Mouse (Mus musculus): ENCODE measurements at regions not wholly inside any gene's neighbourhood (a gene's known extent, or its start where the extent isn't known, plus 50 kb on each side); places are given as distances from the start of the nearest gene placed in this dataset.

- no peak overlapping the region for H3K27ac ChIP-seq (ENCODE audit: control insufficient read depth, insufficient read depth, low read depth, low read length)
- H3K4me1 ChIP-seq (ENCODE audit: control insufficient read depth, insufficient read depth, low read length): no peaks in the 10 kb centered on the region
- no peaks in the 10 kb centered on the region for H3K36me3 ChIP-seq (ENCODE audit: control insufficient read depth, insufficient read depth, low read length)
- TF ChIP-seq POLR2A (IDR thresholded peaks at IDR 0.05; ENCODE audit: control insufficient read depth, low read depth, low read length): no peak
- TF ChIP-seq CTCF (IDR thresholded peaks at IDR 0.05; ENCODE audit: control insufficient read depth, insufficient read depth, insufficient replicate concordance, low read depth, low read length): no peak
- no peak overlapping the region for H3K4me3 ChIP-seq (ENCODE audit: control insufficient read depth, low read depth, low read length)
- H3K27me3 ChIP-seq (ENCODE audit: control insufficient read depth, insufficient read depth, low read length): no peaks in the 10 kb centered on the region
Measured at GRCm38 (mm10) chr4:87446856-87447255, 216.6 kb upstream of the Slc24a2 start.

- no peaks in the 10 kb centered on the region for H3K27me3 ChIP-seq (ENCODE audit: control insufficient read depth, insufficient read depth, low read length)
- H3K36me3 ChIP-seq (ENCODE audit: control insufficient read depth, insufficient read depth, low read length): no peaks in the 10 kb centered on the region
- no peaks in the 10 kb centered on the region for H3K4me1 ChIP-seq (ENCODE audit: control insufficient read depth, insufficient read depth, low read length)
- H3K27ac ChIP-seq (ENCODE audit: control insufficient read depth, insufficient read depth, low read depth, low read length): no peak overlapping the region
- TF ChIP-seq CTCF (IDR thresholded peaks at IDR 0.05; ENCODE audit: control insufficient read depth, insufficient read depth, insufficient replicate concordance, low read depth, low read length) (no peak), POLR2A (IDR thresholded peaks at IDR 0.05; ENCODE audit: control insufficient read depth, low read depth, low read length) (no peak)
- no peak overlapping the region for H3K4me3 ChIP-seq (ENCODE audit: control insufficient read depth, low read depth, low read length)
Measured at GRCm38 (mm10) chr4:87434136-87434535, 203.9 kb upstream of the Slc24a2 start.

- Histone ChIP-seq H3K27me3 (ENCODE audit: control insufficient read depth, insufficient read depth, low read length) (no peaks in the 10 kb centered on the region), H3K27ac (ENCODE audit: control insufficient read depth, insufficient read depth, low read depth, low read length) (no peak overlapping the region), H3K36me3 (ENCODE audit: control insufficient read depth, insufficient read depth, low read length) (no peaks in the 10 kb centered on the region), H3K4me3 (ENCODE audit: control insufficient read depth, low read depth, low read length) (no peak overlapping the region), H3K4me1 (ENCODE audit: control insufficient read depth, insufficient read depth, low read length) (no peaks in the 10 kb centered on the region)
- TF ChIP-seq POLR2A (IDR thresholded peaks at IDR 0.05; ENCODE audit: control insufficient read depth, low read depth, low read length): no peak
Measured at GRCm38 (mm10) chr4:87428374-87428773, 198.1 kb upstream of the Slc24a2 start.

- Histone ChIP-seq H3K27me3 (ENCODE audit: control insufficient read depth, insufficient read depth, low read length) (no peaks in the 10 kb centered on the region), H3K4me3 (ENCODE audit: control insufficient read depth, low read depth, low read length) (no peak overlapping the region), H3K4me1 (ENCODE audit: control insufficient read depth, insufficient read depth, low read length) (peaks cover 2% of the 10 kb centered on the region; the same call in 1 of the 2 replicates), H3K27ac (ENCODE audit: control insufficient read depth, insufficient read depth, low read depth, low read length) (no peak overlapping the region), H3K36me3 (ENCODE audit: control insufficient read depth, insufficient read depth, low read length) (no peaks in the 10 kb centered on the region)
- TF ChIP-seq POLR2A (IDR thresholded peaks at IDR 0.05; ENCODE audit: control insufficient read depth, low read depth, low read length): no peak
Measured at GRCm38 (mm10) chr4:87424066-87424465, 193.8 kb upstream of the Slc24a2 start.

GRCm38 (mm10) chr4:87422588-87422987 lies 192.3 kb upstream of the Slc24a2 start:
- Histone ChIP-seq H3K4me3 (ENCODE audit: control insufficient read depth, low read depth, low read length) (no peak overlapping the region), H3K27me3 (ENCODE audit: control insufficient read depth, insufficient read depth, low read length) (no peaks in the 10 kb centered on the region), H3K4me1 (ENCODE audit: control insufficient read depth, insufficient read depth, low read length) (peaks cover 2% of the 10 kb centered on the region; the same call in 1 of the 2 replicates), H3K36me3 (ENCODE audit: control insufficient read depth, insufficient read depth, low read length) (no peaks in the 10 kb centered on the region), H3K27ac (ENCODE audit: control insufficient read depth, insufficient read depth, low read depth, low read length) (no peak overlapping the region)
- no peak for TF ChIP-seq POLR2A (IDR thresholded peaks at IDR 0.05; ENCODE audit: control insufficient read depth, low read depth, low read length)
- TF ChIP-seq CTCF (IDR thresholded peaks at IDR 0.05; ENCODE audit: control insufficient read depth, insufficient read depth, insufficient replicate concordance, low read depth, low read length): no peak

- no peak overlapping the region; the same call in 1 of the 2 replicates for H3K4me3 ChIP-seq (ENCODE audit: control insufficient read depth, low read depth, low read length)
- H3K27ac ChIP-seq (ENCODE audit: control insufficient read depth, insufficient read depth, low read depth, low read length): no peak overlapping the region
- TF ChIP-seq POLR2A (IDR thresholded peaks at IDR 0.05; ENCODE audit: control insufficient read depth, low read depth, low read length): no peak
- no peak for TF ChIP-seq CTCF (IDR thresholded peaks at IDR 0.05; ENCODE audit: control insufficient read depth, insufficient read depth, insufficient replicate concordance, low read depth, low read length)
- no peaks in the 10 kb centered on the region for H3K36me3 ChIP-seq (ENCODE audit: control insufficient read depth, insufficient read depth, low read length)
- peaks cover 2% of the 10 kb centered on the region; the same call in 1 of the 2 replicates for H3K4me1 ChIP-seq (ENCODE audit: control insufficient read depth, insufficient read depth, low read length)
- no peaks in the 10 kb centered on the region for H3K27me3 ChIP-seq (ENCODE audit: control insufficient read depth, insufficient read depth, low read length)
Measured at GRCm38 (mm10) chr4:87403354-87403753, 173.1 kb upstream of the Slc24a2 start.

- Histone ChIP-seq H3K36me3 (ENCODE audit: control insufficient read depth, insufficient read depth, low read length) (no peaks in the 10 kb centered on the region), H3K27ac (ENCODE audit: control insufficient read depth, insufficient read depth, low read depth, low read length) (no peak overlapping the region), H3K4me3 (ENCODE audit: control insufficient read depth, low read depth, low read length) (no peak overlapping the region), H3K4me1 (ENCODE audit: control insufficient read depth, insufficient read depth, low read length) (peaks cover 2% of the 10 kb centered on the region; the same call in 1 of the 2 replicates), H3K27me3 (ENCODE audit: control insufficient read depth, insufficient read depth, low read length) (no peaks in the 10 kb centered on the region)
- no peak for TF ChIP-seq POLR2A (IDR thresholded peaks at IDR 0.05; ENCODE audit: control insufficient read depth, low read depth, low read length)
- TF ChIP-seq CTCF (IDR thresholded peaks at IDR 0.05; ENCODE audit: control insufficient read depth, insufficient read depth, insufficient replicate concordance, low read depth, low read length): no peak
Measured at GRCm38 (mm10) chr4:87402173-87402556, 171.9 kb upstream of the Slc24a2 start.

Data from testis, adult 2 months (tissue).